Mouse (Mus musculus) erythroid progenitor cell, adult 5-6 weeks (primary cell): ENCODE data around the gene Fem1a. TPM values are rescaled to one million over a fixed set of nuclear protein-coding genes. Genes with fewer than 3 reads are reported as not detected.

ENCODE experiments used
- ATAC-seq: replicated peaks from 2 replicates; pipeline ENCODE4 v1.8.0; 2016; ENCODE audit warnings: moderate number of reproducible peaks, mild to moderate bottlenecking, moderate TSS enrichment, inconsistent platforms; ENCODE audit not compliant: poor library complexity, low FRiP score, severe bottlenecking
- total RNA-seq, 2 experiments: library from RNA; stranded (forward) in 1 of 2; stranded (reverse) in 1 of 2; fragments of 150-400 nt in 1 of 2; fragments of 186-747, 209-891 nt in 1 of 2; gene quantifications; 2 replicates each; pipeline versions ENCODE4 v1.2.3 to v1.2.4; 2015 to 2017; ENCODE audit warnings: low replicate concordance in 2 of 2

Gene Fem1a
- total RNA-seq, 2 experiments from 2014 or later, result 5.7 to 8.4 TPM

DNA sequence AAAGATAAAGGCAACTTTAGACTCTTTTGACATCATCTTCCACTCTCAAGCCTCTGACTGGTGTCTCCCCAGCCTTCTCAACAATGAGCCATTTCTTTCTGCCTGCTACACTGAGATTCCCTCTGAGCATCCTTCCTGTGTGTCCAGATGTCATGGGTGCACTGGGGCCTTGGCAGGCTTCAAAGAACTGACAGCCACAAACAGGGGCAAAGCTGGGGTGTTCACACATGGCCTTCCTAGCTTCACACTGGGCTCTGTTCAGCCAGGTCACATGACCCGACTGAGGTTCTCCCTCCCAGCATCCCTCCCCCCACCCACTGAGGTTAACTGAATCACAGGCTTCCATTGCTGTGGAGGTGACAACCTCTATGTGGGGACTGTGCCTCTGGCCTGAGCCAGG is 39.6 kb downstream of the Fem1a start:
- ATAC-seq, result no peak

DNA sequence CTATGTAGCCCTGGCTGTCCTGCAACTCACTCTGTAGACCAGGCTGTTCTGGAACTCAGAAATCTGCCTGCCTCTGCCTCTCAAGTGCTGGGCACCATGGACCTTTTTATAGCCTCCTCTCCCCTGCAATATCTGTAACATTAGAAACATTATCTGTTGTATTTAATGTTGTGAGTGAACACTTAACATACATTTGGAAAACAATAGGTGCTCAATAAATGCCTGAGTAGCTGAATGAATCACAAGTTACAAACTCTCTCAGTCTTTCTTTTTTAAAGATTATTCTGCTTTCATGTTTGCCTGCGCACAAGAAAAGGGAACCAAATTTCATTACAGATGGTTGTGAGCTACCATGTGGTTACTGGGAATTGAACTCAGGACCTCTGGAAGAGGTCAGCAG is 41.6 kb downstream of the Fem1a start:
- no peak for ATAC-seq

DNA sequence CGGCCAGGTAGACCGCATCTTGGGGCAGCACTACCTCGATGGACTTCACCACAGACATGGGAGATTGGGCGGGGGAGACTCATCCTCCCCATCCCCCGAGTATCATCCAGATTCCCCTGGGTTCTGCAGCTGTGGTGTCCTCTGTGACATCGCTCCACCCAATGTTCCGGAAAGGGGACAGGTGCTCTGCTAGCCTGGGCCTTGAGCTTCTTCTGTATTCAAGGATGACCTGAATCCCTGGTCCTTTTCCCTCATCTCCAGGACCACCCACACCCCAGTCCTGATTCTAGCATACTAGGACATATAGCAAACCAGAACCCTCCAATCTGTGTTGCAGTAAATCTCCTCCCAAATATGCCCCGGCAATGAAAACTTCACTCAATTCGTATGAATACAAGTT is 43.6 kb downstream of the Fem1a start, which contains the start of gene Arrdc5:
TSS of gene Arrdc5 (minus strand) at position 101 of the 400 bp plus-strand sequence.
- ATAC-seq, result no peak

GRCm38 (mm10) chr17:56302363-56302996 is 45.9 kb downstream of the Fem1a start:
- ATAC-seq, result 0 out of 2 replicates have a peak, but pooled peaks have one; percentile 2

DNA sequence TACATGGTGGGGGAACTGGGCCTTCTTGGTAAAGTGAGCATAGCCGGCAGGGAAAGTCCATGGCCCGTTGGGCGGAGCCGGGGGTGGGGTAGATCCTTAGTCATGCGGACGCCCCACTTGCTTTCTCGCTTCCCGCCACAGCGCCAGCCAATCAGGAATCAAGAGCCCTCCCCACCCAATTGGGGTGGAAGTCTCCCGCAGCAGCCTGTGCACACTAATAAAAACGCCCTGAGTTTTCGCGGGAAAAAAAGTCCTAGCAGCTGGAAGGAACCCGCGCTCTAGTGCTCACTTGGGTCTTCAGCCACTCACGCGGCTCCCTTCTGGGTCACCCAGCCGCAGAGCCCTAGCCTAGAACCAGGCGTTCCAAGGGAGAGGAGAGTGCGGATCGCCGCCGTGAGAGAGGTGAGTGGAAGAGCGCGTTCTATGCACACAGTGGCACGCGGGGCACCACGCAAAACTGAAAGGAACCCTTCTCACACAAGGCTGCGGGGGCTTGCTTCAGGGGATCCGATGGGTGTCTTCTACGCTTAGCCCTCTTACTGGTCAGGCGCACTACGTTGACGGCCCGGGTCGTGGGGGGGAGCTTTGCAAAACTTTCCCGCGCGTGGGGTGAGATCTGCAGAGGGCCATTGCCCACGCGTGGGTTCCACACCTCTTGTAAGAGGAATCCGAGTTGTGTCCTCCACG is 46.7 kb downstream of the Fem1a start, which contains the start of gene Uhrf1:
TSS of gene Uhrf1 (plus strand) at position 162 of the 687 bp plus-strand sequence.
- peak; percentile 88 for ATAC-seq

GRCm38 (mm10) chr17:56303847-56304586 is 47.4 kb downstream of the Fem1a start:
- peak; percentile 84 for ATAC-seq

DNA sequence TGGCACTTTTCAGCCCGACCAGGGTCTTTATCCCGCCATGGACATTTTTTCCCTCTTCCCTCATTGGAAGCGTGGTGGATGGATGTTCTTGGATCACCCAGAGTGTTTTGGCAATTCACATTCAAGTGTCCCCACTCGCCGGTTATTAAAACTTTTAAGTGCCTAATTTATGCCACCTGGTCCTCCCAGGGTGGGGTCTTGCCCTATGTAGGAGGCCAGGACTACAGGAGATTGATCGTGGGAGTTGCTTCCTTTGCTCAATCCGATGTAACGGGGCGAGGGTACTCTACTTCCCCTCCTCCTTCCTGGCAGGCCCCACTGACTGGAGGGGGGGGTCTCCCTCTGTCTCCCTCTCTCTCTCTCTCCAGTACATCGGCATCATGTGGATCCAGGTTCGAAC is 48.1 kb downstream of the Fem1a start:
- no peak for ATAC-seq

DNA sequence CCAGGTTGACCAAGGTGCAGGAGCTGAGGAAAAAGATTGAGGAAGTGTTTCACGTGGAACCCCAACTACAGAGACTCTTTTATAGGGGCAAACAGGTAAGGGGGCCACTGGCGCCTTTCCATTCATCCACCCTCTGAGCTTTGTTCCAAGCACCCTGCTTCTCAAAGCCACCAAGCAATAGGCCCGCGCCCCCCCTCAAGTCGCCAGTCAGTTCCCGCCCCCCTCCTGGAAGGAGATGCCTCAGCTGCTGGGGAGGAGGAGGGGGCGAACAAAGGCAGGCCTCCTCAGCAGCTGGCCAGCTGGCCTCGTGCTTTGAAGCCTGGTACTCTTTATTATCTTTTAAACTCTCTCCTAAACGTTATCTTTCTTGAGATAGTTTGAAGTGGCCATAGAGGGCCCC is 48.5 kb downstream of the Fem1a start:
- ATAC-seq, result no peak

DNA sequence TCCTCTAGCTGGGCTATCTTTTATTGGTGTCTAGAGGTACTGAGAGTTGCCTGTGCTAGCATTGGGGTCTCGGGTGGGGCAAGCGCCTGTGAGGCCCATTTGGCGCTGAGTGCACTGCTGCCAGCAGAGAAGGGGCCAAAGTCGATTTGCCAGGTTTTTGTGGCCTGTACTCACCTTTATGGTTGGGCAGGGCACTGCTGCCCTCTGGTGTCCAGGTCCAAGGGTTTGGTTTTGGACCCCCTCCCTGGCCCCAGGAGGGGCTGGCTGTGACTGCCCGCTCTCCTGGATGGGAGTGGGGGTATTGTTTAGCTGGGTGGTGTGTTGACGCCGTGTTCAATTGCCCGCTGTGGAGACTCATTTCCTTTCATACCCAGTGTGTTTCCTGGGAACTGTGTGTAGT is 49.2 kb downstream of the Fem1a start:
- ATAC-seq, result no peak

DNA sequence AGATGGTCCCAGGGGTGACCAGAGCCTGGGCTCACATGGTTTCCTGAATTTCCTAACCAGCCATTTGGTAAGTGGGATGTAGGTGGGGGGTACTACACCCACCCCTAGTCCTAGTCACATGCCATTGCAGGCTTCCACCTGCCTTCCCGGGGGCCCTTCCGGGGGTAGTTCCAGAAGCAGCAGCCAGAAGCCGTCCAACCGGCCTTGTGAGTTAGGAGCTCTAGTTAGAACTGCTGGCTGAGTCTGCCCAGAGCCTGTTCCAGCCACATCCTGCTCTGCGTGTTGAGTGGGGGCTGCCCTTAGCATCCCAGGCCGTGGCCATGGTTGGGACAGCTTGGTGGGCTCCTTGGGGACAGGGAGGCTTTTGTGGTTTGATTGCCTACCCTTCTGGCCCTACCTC is 51.5 kb downstream of the Fem1a start:
- no peak for ATAC-seq

GRCm38 (mm10) chr17:56309191-56309945 is 52.8 kb downstream of the Fem1a start:
- ATAC-seq, result no peak

Other genes with a start within 250 kb of the Fem1a start
- 14.4 and 14.7 TPM in 2 replicates for gene Sh3gl1, start 220.2 kb upstream of the Fem1a start, total RNA-seq (2015; ENCODE audit: low replicate concordance)
- gene Sh3gl1, start 220.2 kb upstream of the Fem1a start, total RNA-seq (2017; ENCODE audit: low replicate concordance), result 27.6 and 28.1 TPM in 2 replicates
- gene Chaf1a, start 216.4 kb upstream of the Fem1a start, total RNA-seq (2015; ENCODE audit: low replicate concordance), result 26.4 and 28.1 TPM in 2 replicates
- 32.6 and 39.0 TPM in 2 replicates for gene Chaf1a, start 216.4 kb upstream of the Fem1a start, total RNA-seq (2017; ENCODE audit: low replicate concordance)
- gene Ubxn6, start 181.8 kb upstream of the Fem1a start, total RNA-seq (2015; ENCODE audit: low replicate concordance), result 4.7 and 8.4 TPM in 2 replicates
- 1.9 and 5.6 TPM in 2 replicates for gene Ubxn6, start 181.8 kb upstream of the Fem1a start, total RNA-seq (2017; ENCODE audit: low replicate concordance)
- gene Hdgfl2, start 177.2 kb upstream of the Fem1a start, total RNA-seq (2015; ENCODE audit: low replicate concordance), result 36.5 and 71.4 TPM in 2 replicates
- gene Hdgfl2, start 177.2 kb upstream of the Fem1a start, total RNA-seq (2017; ENCODE audit: low replicate concordance), result 125 and 144 TPM in 2 replicates
- gene Plin4, start 147.0 kb upstream of the Fem1a start, total RNA-seq (2015; ENCODE audit: low replicate concordance), result not detected in 2 replicates
- not detected in 2 replicates for gene Plin4, start 147.0 kb upstream of the Fem1a start, total RNA-seq (2017; ENCODE audit: low replicate concordance)
- not detected in 2 replicates for gene Plin5, start 139.2 kb upstream of the Fem1a start, total RNA-seq (2015; ENCODE audit: low replicate concordance)
- not detected in 2 replicates for gene Plin5, start 139.2 kb upstream of the Fem1a start, total RNA-seq (2017; ENCODE audit: low replicate concordance)
- 1.7 and 8.6 TPM in 2 replicates for gene Lrg1, start 134.8 kb upstream of the Fem1a start, total RNA-seq (2015; ENCODE audit: low replicate concordance)
- 3.9 and 6.9 TPM in 2 replicates for gene Lrg1, start 134.8 kb upstream of the Fem1a start, total RNA-seq (2017; ENCODE audit: low replicate concordance)
- gene Sema6b, start 116.5 kb upstream of the Fem1a start, total RNA-seq (2015; ENCODE audit: low replicate concordance), result 1.4 TPM in 1 of 2 replicates, not detected in the other
- gene Sema6b, start 116.5 kb upstream of the Fem1a start, total RNA-seq (2017; ENCODE audit: low replicate concordance), result 0.83 TPM in 1 of 2 replicates, not detected in the other
- 1.3 and 1.4 TPM in 2 replicates for gene Tnfaip8l1, start 94.3 kb upstream of the Fem1a start, total RNA-seq (2015; ENCODE audit: low replicate concordance)
- 0.26 and 1.6 TPM in 2 replicates for gene Tnfaip8l1, start 94.3 kb upstream of the Fem1a start, total RNA-seq (2017; ENCODE audit: low replicate concordance)
- gene Mydgf, start 72.9 kb upstream of the Fem1a start, total RNA-seq (2015; ENCODE audit: low replicate concordance), result 9.6 and 11.2 TPM in 2 replicates
- 5.6 and 6.8 TPM in 2 replicates for gene Mydgf, start 72.9 kb upstream of the Fem1a start, total RNA-seq (2017; ENCODE audit: low replicate concordance)
- 5.8 and 11.7 TPM in 2 replicates for gene Dpp9, start 37.9 kb upstream of the Fem1a start, total RNA-seq (2015; ENCODE audit: low replicate concordance)
- 6.5 and 8.9 TPM in 2 replicates for gene Dpp9, start 37.9 kb upstream of the Fem1a start, total RNA-seq (2017; ENCODE audit: low replicate concordance)
- 4.0 and 4.6 TPM in 2 replicates for gene Ticam1, start 20.0 kb downstream of the Fem1a start, total RNA-seq (2015; ENCODE audit: low replicate concordance)
- gene Ticam1, start 20.0 kb downstream of the Fem1a start, total RNA-seq (2017; ENCODE audit: low replicate concordance), result 1.4 and 2.6 TPM in 2 replicates
- gene Plin3, start 36.1 kb downstream of the Fem1a start, total RNA-seq (2015; ENCODE audit: low replicate concordance), result 2.2 and 2.5 TPM in 2 replicates
- 5.6 and 6.7 TPM in 2 replicates for gene Plin3, start 36.1 kb downstream of the Fem1a start, total RNA-seq (2017; ENCODE audit: low replicate concordance)
- not detected in 2 replicates for gene Arrdc5, start 43.5 kb downstream of the Fem1a start, total RNA-seq (2015; ENCODE audit: low replicate concordance)
- not detected in 2 replicates for gene Arrdc5, start 43.5 kb downstream of the Fem1a start, total RNA-seq (2017; ENCODE audit: low replicate concordance)
- gene Uhrf1, start 46.5 kb downstream of the Fem1a start, total RNA-seq (2015; ENCODE audit: low replicate concordance), result 86.9 and 122 TPM in 2 replicates
- 178 and 179 TPM in 2 replicates for gene Uhrf1, start 46.5 kb downstream of the Fem1a start, total RNA-seq (2017; ENCODE audit: low replicate concordance)
- gene Kdm4b, start 69.3 kb downstream of the Fem1a start, total RNA-seq (2015; ENCODE audit: low replicate concordance), result 3.4 and 18.0 TPM in 2 replicates
- 3.4 and 8.5 TPM in 2 replicates for gene Kdm4b, start 69.3 kb downstream of the Fem1a start, total RNA-seq (2017; ENCODE audit: low replicate concordance)
- gene Ptprs, start 219.7 kb downstream of the Fem1a start, total RNA-seq (2015; ENCODE audit: low replicate concordance), result 7.9 and 10.9 TPM in 2 replicates
- gene Ptprs, start 219.7 kb downstream of the Fem1a start, total RNA-seq (2017; ENCODE audit: low replicate concordance), result 2.1 and 4.7 TPM in 2 replicates